Mouse (Mus musculus): Measurements from ENCODE around the gene Ms4a6d.
"Not testable (repeated sequence)": the region's sequence is repeated elsewhere in the genome, so short reads cannot be mapped to it uniquely, and the experiment has no call there.

The Ms4a6d gene

DNA sequence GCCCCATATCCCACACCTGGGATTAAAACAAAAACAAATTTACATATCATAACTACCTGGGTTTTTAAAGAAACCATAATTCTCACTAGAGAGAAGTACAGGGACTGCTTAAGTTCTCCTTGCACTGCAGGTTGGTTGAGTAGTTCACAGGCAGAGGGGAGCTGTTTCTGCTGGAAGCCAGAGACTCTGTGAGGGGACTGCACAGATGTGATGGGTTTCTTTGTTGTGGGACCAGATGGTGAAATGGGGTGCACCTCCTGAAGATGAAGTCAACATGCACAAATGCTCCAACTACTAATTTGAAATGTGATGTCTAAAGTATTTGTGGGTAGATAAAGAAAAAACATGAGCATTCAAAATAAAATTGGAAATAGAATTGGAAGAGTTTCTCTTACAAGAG lies 56.7 kb downstream of the Ms4a6d start:
- DNase-seq: no peak

DNA sequence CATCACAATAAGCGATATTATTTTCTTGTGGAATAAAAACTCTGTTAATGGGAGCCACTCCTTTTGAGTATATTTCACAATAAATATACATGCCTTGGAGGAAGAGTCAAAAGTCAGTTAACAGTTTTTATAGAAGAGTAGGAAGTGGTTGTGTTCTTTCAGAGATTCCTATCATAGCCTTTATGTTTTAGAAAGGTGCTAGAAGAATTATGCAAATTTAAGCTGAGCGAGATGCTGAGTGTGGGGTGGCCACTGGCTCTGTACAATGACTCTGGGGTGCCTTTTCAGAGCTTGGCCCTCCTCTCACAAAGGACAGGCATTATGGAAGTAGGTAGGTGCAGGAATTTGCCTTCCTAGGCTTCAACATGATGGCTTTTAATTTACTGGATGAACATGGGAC lies 60.3 kb downstream of the Ms4a6d start:
- not testable (repeated sequence) for DNase-seq

- not testable (repeated sequence) for DNase-seq
Measured at GRCm38 (mm10) chr19:11540166-11540821, 64.4 kb downstream of the Ms4a6d start.

GRCm38 (mm10) chr19:11537336-11537735 lies 67.3 kb downstream of the Ms4a6d start:
- DNase-seq: peak in 1 of 2 experiments; percentile 2

All from cerebellum, postnatal 25 days (tissue).